Mouse (Mus musculus) liver, embryonic 13.5 days (tissue): ENCODE measurements around the gene Dis3. TPM values are rescaled to one million over a fixed set of nuclear protein-coding genes. Genes with fewer than 3 reads are reported as not detected.
"Not testable (repeated sequence)": the region's sequence is repeated elsewhere in the genome, so short reads cannot be mapped to it uniquely, and the experiment has no call there.

Source experiments
- ATAC-seq: fragments of 200-750 bp; cut with Nextera tagmentation; 2 replicates; pipeline ENCODE4 v1.8.0; 2017; ENCODE audit warnings: low read depth, mild to moderate bottlenecking, moderate number of reproducible peaks, moderate library complexity
- DNase-seq: peaks from one replicate; pipeline ENCODE4 v3.0.0; 2022
- H3K27ac ChIP-seq: fragments of 300-500 bp; sonication (generic); 2 replicates; pipeline ENCODE4 v1.5.1; 2015; ENCODE audit warnings: moderate library complexity, mild to moderate bottlenecking, inconsistent platforms
- H3K27me3 ChIP-seq: fragments of 300-500 bp; sonication (generic); 2 replicates; pipeline ENCODE4 v1.6.1; 2015; ENCODE audit warnings: mild to moderate bottlenecking, inconsistent platforms
- H3K36me3 ChIP-seq: fragments of 300-500 bp; sonication (generic); 2 replicates; pipeline ENCODE4 v1.6.1; 2015; ENCODE audit warnings: mild to moderate bottlenecking, inconsistent platforms
- H3K4me1 ChIP-seq: fragments of 300-500 bp; sonication (generic); replicated peaks from 2 replicates; pipeline ENCODE4 v1.6.1; 2015; ENCODE audit warnings: inconsistent platforms
- H3K4me2 ChIP-seq: fragments of 300-500 bp; sonication (generic); 2 replicates; pipeline ENCODE4 v1.6.1; 2015; ENCODE audit warnings: inconsistent platforms, mild to moderate bottlenecking, moderate library complexity
- H3K4me3 ChIP-seq: fragments of 300-500 bp; sonication (generic); replicated peaks from 2 replicates; pipeline ENCODE4 v1.5.1; 2015; ENCODE audit warnings: mild to moderate bottlenecking, inconsistent platforms
- H3K9ac ChIP-seq: fragments of 300-500 bp; sonication (generic); 2 replicates; pipeline ENCODE4 v1.6.1; 2015; ENCODE audit warnings: mild to moderate bottlenecking, inconsistent platforms
- H3K9me3 ChIP-seq: fragments of 300-500 bp; sonication (generic); replicated peaks from 2 replicates; pipeline ENCODE4 v1.6.1; 2016; ENCODE audit warnings: inconsistent platforms
- whole genome bisulfite sequencing: fragments of 180-500 bp; shearing (Covaris S2); methylation state at CpG from one replicate; pipeline ENCODE4 v1.1.7; 2015; ENCODE audit not compliant: insufficient replicate concordance; 5-methylcytosine and 5-hydroxymethylcytosine counted together
- polyA plus RNA-seq: library from polyadenylated mRNA; unstranded; fragments of >200 nt; fragmentation: Nextera tagmentation; extraction: Ambion mirVana; gene quantifications from 2 replicates; pipeline ENCODE4 v1.2.1, GENCODE M21; 2015

Gene Dis3
- polyA plus RNA-seq, 1 experiment from 2014 or later: 19.0 TPM

GRCm38 (mm10) chr14:99036039-99036438 is 63.5 kb downstream of the Dis3 start:
- Histone ChIP-seq H3K9ac (no peak overlapping the region), H3K9me3 (no peaks in the 10 kb centered on the region), H3K27me3 (no peaks in the 10 kb centered on the region), H3K4me1 (peaks cover 20% of the 10 kb centered on the region), H3K4me3 (no peak overlapping the region), H3K4me2 (no peak overlapping the region), H3K36me3 (peaks cover 50% of the 10 kb centered on the region), H3K27ac (no peak overlapping the region)
- ATAC-seq (no peak), DNase-seq (no peak)
- 73% methylated on average over 4 of the region's 4 CpGs for WGBS

GRCm38 (mm10) chr14:99034851-99035250 is 64.7 kb downstream of the Dis3 start:
- H3K27ac ChIP-seq, H3K9me3 ChIP-seq, H3K4me3 ChIP-seq, H3K4me2 ChIP-seq, DNase-seq, H3K9ac ChIP-seq, ATAC-seq, H3K27me3 ChIP-seq: not testable (repeated sequence)
- H3K4me1 ChIP-seq: peaks cover 12% of the 10 kb centered on the region
- WGBS: 89% methylated on average over 8 of the region's 8 CpGs
- peaks cover 50% of the 10 kb centered on the region for H3K36me3 ChIP-seq

GRCm38 (mm10) chr14:99032596-99032995 is 67.0 kb downstream of the Dis3 start:
- peaks cover under 1% of the 10 kb centered on the region; the same call in 1 of the 2 replicates for H3K4me1 ChIP-seq
- DNase-seq: no peak
- no peaks in the 10 kb centered on the region for H3K9me3 ChIP-seq
- peaks cover 31% of the 10 kb centered on the region for H3K36me3 ChIP-seq
- no peaks in the 10 kb centered on the region for H3K27me3 ChIP-seq
- no peak overlapping the region for H3K4me3 ChIP-seq
- H3K4me2 ChIP-seq: no peak overlapping the region
- WGBS: 78% methylated on average over 5 of the region's 5 CpGs
- no peak for ATAC-seq
- no peak overlapping the region for H3K27ac ChIP-seq
- no peak overlapping the region for H3K9ac ChIP-seq

- no peak overlapping the region for H3K4me2 ChIP-seq
- WGBS: 81% methylated on average over 5 of the region's 5 CpGs
- H3K4me3 ChIP-seq: no peak overlapping the region
- no peaks in the 10 kb centered on the region for H3K27me3 ChIP-seq
- no peak overlapping the region for H3K27ac ChIP-seq
- ATAC-seq: no peak
- peaks cover 26% of the 10 kb centered on the region for H3K36me3 ChIP-seq
- H3K9me3 ChIP-seq: no peaks in the 10 kb centered on the region
- H3K4me1 ChIP-seq: no peaks in the 10 kb centered on the region
- no peak overlapping the region for H3K9ac ChIP-seq
- DNase-seq: no peak
Measured at GRCm38 (mm10) chr14:99031337-99031873, 68.2 kb downstream of the Dis3 start.

- Histone ChIP-seq H3K36me3 (peaks cover 18% of the 10 kb centered on the region), H3K27ac (no peak overlapping the region), H3K9ac (no peak overlapping the region), H3K4me3 (no peak overlapping the region), H3K9me3 (no peaks in the 10 kb centered on the region), H3K4me2 (no peak overlapping the region), H3K4me1 (no peaks in the 10 kb centered on the region), H3K27me3 (no peaks in the 10 kb centered on the region)
- no peak for ATAC-seq
- 62% methylated on average over 5 of the region's 5 CpGs for WGBS
- DNase-seq: no peak
Measured at GRCm38 (mm10) chr14:99029987-99030386, 69.6 kb downstream of the Dis3 start.

Other genes with a start within 250 kb of the Dis3 start
- gene Rpl36a-ps1, start 105.5 kb downstream of the Dis3 start, polyA plus RNA-seq: 0.80 and 2.4 TPM in 2 replicates
- gene Mzt1, start 53.6 kb downstream of the Dis3 start, polyA plus RNA-seq: 52.1 and 63.0 TPM in 2 replicates
- gene Bora, start 53.5 kb downstream of the Dis3 start, polyA plus RNA-seq: 36.8 and 39.0 TPM in 2 replicates
- gene Pibf1, start 346 bp downstream of the Dis3 start, polyA plus RNA-seq: 7.0 and 8.0 TPM in 2 replicates
- gene Klf5, start 198.9 kb upstream of the Dis3 start, polyA plus RNA-seq: 0.98 and 1.6 TPM in 2 replicates